Mouse (Mus musculus) layer of hippocampus, adult 11-12 months (tissue): Measurements from ENCODE around the gene Fhod1.
A peak's percentile ranks its signal among the peaks of the same experiment; 100 is the strongest.

Experiments
- DNase-seq: peaks from one replicate; pipeline ENCODE4 v3.0.0; 2022; ENCODE audit warnings: low spot score

Fhod1 gene

GRCm38 (mm10) chr8:105348450-105349095 lies 820 bp upstream of the Fhod1 start, which contains the start of gene Slc9a5:
Slc9a5 (plus strand) TSS chr8:105348843.
- DNase-seq: peak; percentile 45

GRCm38 (mm10) chr8:105346611-105347427 lies 934 bp downstream of the Fhod1 start:
- no peak for DNase-seq

- DNase-seq: no peak
Observed at GRCm38 (mm10) chr8:105345061-105345975, 2.4 kb downstream of the Fhod1 start.

GRCm38 (mm10) chr8:105343791-105344574 lies 3.8 kb downstream of the Fhod1 start:
- no peak for DNase-seq

- DNase-seq: no peak
Observed at GRCm38 (mm10) chr8:105342768-105343167, 5.0 kb downstream of the Fhod1 start.

- no peak for DNase-seq
Observed at GRCm38 (mm10) chr8:105341399-105341798, 6.4 kb downstream of the Fhod1 start.

GRCm38 (mm10) chr8:105339886-105340635 lies 7.7 kb downstream of the Fhod1 start:
- DNase-seq: no peak

- no peak for DNase-seq
Observed at GRCm38 (mm10) chr8:105338992-105339391, 8.8 kb downstream of the Fhod1 start.

- DNase-seq: no peak
Observed at GRCm38 (mm10) chr8:105336373-105337130, 11.2 kb downstream of the Fhod1 start.

- no peak for DNase-seq
Observed at GRCm38 (mm10) chr8:105332523-105332922, 15.2 kb downstream of the Fhod1 start.

GRCm38 (mm10) chr8:105331931-105332330 lies 15.8 kb downstream of the Fhod1 start:
- no peak for DNase-seq

- DNase-seq: no peak
Observed at GRCm38 (mm10) chr8:105331469-105331868, 16.3 kb downstream of the Fhod1 start.

GRCm38 (mm10) chr8:105330325-105330724 lies 17.4 kb downstream of the Fhod1 start:
- DNase-seq: no peak

GRCm38 (mm10) chr8:105326968-105327367 lies 20.8 kb downstream of the Fhod1 start:
- no peak for DNase-seq

- peak; percentile 97 for DNase-seq
Observed at GRCm38 (mm10) chr8:105326141-105326672, 21.5 kb downstream of the Fhod1 start, which contains the start of the genes Lrrc29 and Tmem208. Lrrc29 (minus strand) TSS chr8:105326278. Tmem208 (plus strand) TSS chr8:105326354.

- DNase-seq: no peak
Observed at GRCm38 (mm10) chr8:105325641-105326093, 22.1 kb downstream of the Fhod1 start.

- no peak for DNase-seq
Observed at GRCm38 (mm10) chr8:105323183-105323582, 24.6 kb downstream of the Fhod1 start.

- DNase-seq: no peak
Observed at GRCm38 (mm10) chr8:105318662-105319190, 29.0 kb downstream of the Fhod1 start.

GRCm38 (mm10) chr8:105317941-105318340 lies 29.8 kb downstream of the Fhod1 start:
- no peak for DNase-seq
